Mouse (Mus musculus): Measurements from ENCODE around the gene Rnf24. TPM values are rescaled to one million over a fixed set of nuclear protein-coding genes. Genes with fewer than 3 reads are reported as not detected.

The Rnf24 gene
- polyA plus RNA-seq (2012; fragmentation: generic; extraction: Trizol): 4.9 TPM
- long read RNA-seq, experiment 1, partial matches to known transcripts: 0 of 3 reads
- long read RNA-seq, experiment 1, other reads (novel, unspliced or antisense): 3 of 3 reads
- long read RNA-seq, experiment 2, full-length matches to known transcripts: 19 of 21 reads
- long read RNA-seq, experiment 2, partial matches to known transcripts: 0 of 21 reads
- long read RNA-seq, experiment 2, other reads (novel, unspliced or antisense): 2 of 21 reads

- Histone ChIP-seq H3K79me3 (ENCODE audit: low read depth) (peaks cover 39% of the 10 kb centered on the region), H3K79me2 (ENCODE audit: control insufficient read depth, insufficient read depth) (peaks cover 46% of the 10 kb centered on the region), H3K4me3 (ENCODE audit: insufficient read depth, poor library complexity, severe bottlenecking) (peak within 1 kb of the TSS; percentile 75), H3K36me3 (ENCODE audit: control insufficient read depth, insufficient read depth) (no peaks in the 10 kb centered on the region), H3ac (ENCODE audit: control insufficient read depth, insufficient read length, low read depth) (peak within 1 kb of the TSS; percentile 82), H3K27me3 (ENCODE audit: control insufficient read depth, insufficient read depth, insufficient read length) (no peaks in the 10 kb centered on the region)
- TF ChIP-seq MAX (IDR thresholded peaks at IDR 0.05) (no peak), USF1 (IDR thresholded peaks at IDR 0.05; ENCODE audit: low read depth) (no peak), CTCF (IDR thresholded peaks at IDR 0.05; ENCODE audit: control insufficient read depth, insufficient read depth, insufficient read length) (no peak), FOSL1 (IDR thresholded peaks at IDR 0.05; ENCODE audit: insufficient read depth, low read length, poor library complexity, severe bottlenecking) (no peak), MYOD1 (IDR thresholded peaks at IDR 0.05; ENCODE audit: control insufficient read depth, insufficient read length, low read depth) (no peak), MYOG (IDR thresholded peaks at IDR 0.05; ENCODE audit: control insufficient read depth, extremely low read depth, insufficient read length) (no peak), CEBPB (IDR thresholded peaks at IDR 0.05; ENCODE audit: low read depth) (no peak)
Measured at GRCm38 (mm10) chr2:131352747-131353563, at the start of gene Rnf24. Gene Rnf24, minus strand, starts transcription at chr2:131352892.

GRCm38 (mm10) chr2:131401794-131402495 lies 49.3 kb upstream of the Rnf24 start:
- H3K36me3 ChIP-seq (ENCODE audit: control insufficient read depth, insufficient read depth): no peaks in the 10 kb centered on the region
- TF ChIP-seq MYOD1 (IDR thresholded peaks at IDR 0.05; ENCODE audit: control insufficient read depth, insufficient read length, low read depth) (peak; percentile 41), CTCF (IDR thresholded peaks at IDR 0.05; ENCODE audit: control insufficient read depth, insufficient read depth, insufficient read length) (no peak), USF1 (IDR thresholded peaks at IDR 0.05; ENCODE audit: low read depth) (no peak), MYOG (IDR thresholded peaks at IDR 0.05; ENCODE audit: control insufficient read depth, extremely low read depth, insufficient read length) (no peak), CEBPB (IDR thresholded peaks at IDR 0.05; ENCODE audit: low read depth) (no peak), MAX (IDR thresholded peaks at IDR 0.05) (peak; percentile 78), FOSL1 (IDR thresholded peaks at IDR 0.05; ENCODE audit: insufficient read depth, low read length, poor library complexity, severe bottlenecking) (peak; percentile 71)

GRCm38 (mm10) chr2:131400846-131401245 lies 48.2 kb upstream of the Rnf24 start:
- Histone ChIP-seq H3K27me3 (ENCODE audit: control insufficient read depth, insufficient read depth, insufficient read length) (no peaks in the 10 kb centered on the region), H3ac (ENCODE audit: control insufficient read depth, insufficient read length, low read depth) (no peak overlapping the region), H3K79me3 (ENCODE audit: low read depth) (no peaks in the 10 kb centered on the region), H3K79me2 (ENCODE audit: control insufficient read depth, insufficient read depth) (no peaks in the 10 kb centered on the region), H3K4me3 (ENCODE audit: insufficient read depth, poor library complexity, severe bottlenecking) (no peak overlapping the region), H3K36me3 (ENCODE audit: control insufficient read depth, insufficient read depth) (no peaks in the 10 kb centered on the region)
- TF ChIP-seq MYOD1 (IDR thresholded peaks at IDR 0.05; ENCODE audit: control insufficient read depth, insufficient read length, low read depth): no peak
- no peak for TF ChIP-seq FOSL1 (IDR thresholded peaks at IDR 0.05; ENCODE audit: insufficient read depth, low read length, poor library complexity, severe bottlenecking)
- no peak for TF ChIP-seq CEBPB (IDR thresholded peaks at IDR 0.05; ENCODE audit: low read depth)
- TF ChIP-seq CTCF (IDR thresholded peaks at IDR 0.05; ENCODE audit: control insufficient read depth, insufficient read depth, insufficient read length): no peak
- no peak for TF ChIP-seq MYOG (IDR thresholded peaks at IDR 0.05; ENCODE audit: control insufficient read depth, extremely low read depth, insufficient read length)
- no peak for TF ChIP-seq USF1 (IDR thresholded peaks at IDR 0.05; ENCODE audit: low read depth)
- TF ChIP-seq MAX (IDR thresholded peaks at IDR 0.05): no peak

More at GRCm38 (mm10) chr2:131401794-131402495, 49.3 kb upstream of the Rnf24 start:
- Histone ChIP-seq H3K79me2 (ENCODE audit: control insufficient read depth, insufficient read depth) (no peaks in the 10 kb centered on the region), H3K79me3 (ENCODE audit: low read depth) (no peaks in the 10 kb centered on the region), H3K27me3 (ENCODE audit: control insufficient read depth, insufficient read depth, insufficient read length) (no peaks in the 10 kb centered on the region), H3K4me3 (ENCODE audit: insufficient read depth, poor library complexity, severe bottlenecking) (no peak overlapping the region), H3ac (ENCODE audit: control insufficient read depth, insufficient read length, low read depth) (no peak overlapping the region)

- TF ChIP-seq MYOD1 (IDR thresholded peaks at IDR 0.05; ENCODE audit: control insufficient read depth, insufficient read length, low read depth): no peak
- TF ChIP-seq CTCF (IDR thresholded peaks at IDR 0.05; ENCODE audit: control insufficient read depth, insufficient read depth, insufficient read length): no peak
- no peak for TF ChIP-seq CEBPB (IDR thresholded peaks at IDR 0.05; ENCODE audit: low read depth)
- TF ChIP-seq MAX (IDR thresholded peaks at IDR 0.05): no peak
- TF ChIP-seq MYOG (IDR thresholded peaks at IDR 0.05; ENCODE audit: control insufficient read depth, extremely low read depth, insufficient read length): no peak
- TF ChIP-seq USF1 (IDR thresholded peaks at IDR 0.05; ENCODE audit: low read depth): no peak
- no peak for TF ChIP-seq FOSL1 (IDR thresholded peaks at IDR 0.05; ENCODE audit: insufficient read depth, low read length, poor library complexity, severe bottlenecking)
- Histone ChIP-seq H3K79me2 (ENCODE audit: control insufficient read depth, insufficient read depth) (peaks cover 14% of the 10 kb centered on the region), H3ac (ENCODE audit: control insufficient read depth, insufficient read length, low read depth) (no peak overlapping the region), H3K4me3 (ENCODE audit: insufficient read depth, poor library complexity, severe bottlenecking) (no peak overlapping the region), H3K27me3 (ENCODE audit: control insufficient read depth, insufficient read depth, insufficient read length) (no peaks in the 10 kb centered on the region), H3K79me3 (ENCODE audit: low read depth) (no peaks in the 10 kb centered on the region), H3K36me3 (ENCODE audit: control insufficient read depth, insufficient read depth) (no peaks in the 10 kb centered on the region)
Measured at GRCm38 (mm10) chr2:131397323-131397848, 44.7 kb upstream of the Rnf24 start.
